Mouse (Mus musculus): ENCODE results near the gene Zfp248. TPM values are rescaled to one million over a fixed set of nuclear protein-coding genes. Genes with fewer than 3 reads are reported as not detected.

Zfp248 gene
- total RNA-seq, 2 experiments from 2014 or later, result 14.7 to 15.8 TPM

DNA sequence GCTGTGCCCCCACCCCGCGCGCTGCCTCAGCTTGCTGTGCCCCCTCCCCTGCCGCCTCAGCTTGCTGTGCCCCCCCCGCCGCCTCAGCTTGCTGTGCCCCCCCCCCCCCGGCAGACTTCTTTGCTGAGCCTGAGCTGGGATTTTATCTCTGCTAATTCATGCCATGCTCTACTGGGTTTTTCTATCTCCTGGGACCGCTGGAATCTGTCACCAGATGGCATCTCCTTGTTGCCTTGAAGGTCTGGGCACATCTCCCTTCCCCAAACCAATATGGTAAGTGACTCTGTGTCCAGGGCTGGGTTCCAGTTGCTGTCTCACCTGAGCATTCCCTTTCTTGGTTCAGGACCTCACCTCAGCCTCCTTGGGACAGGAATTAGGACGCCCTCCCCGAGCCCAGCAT is 77.7 kb downstream of the Zfp248 start:
- DNase-seq (ENCODE audit: low spot score in 2 of 2), result no peak

Small RNA genes lying within 50 kb of the gene (microRNA-seq; reads per million reads assigned to microRNA genes)
- 0 reads per million in 2 experiments for gene Gm25953

Other genes starting within 250 kb of the Zfp248 start
- gene Bms1, start 36.1 kb downstream of the Zfp248 start, total RNA-seq (2021), result 10 to 100 TPM; 26.0 to 29.2 TPM
- gene Zfp9, start 23.8 kb upstream of the Zfp248 start, total RNA-seq (2021), result 10 to 100 TPM; 16.9 to 17.4 TPM
- 10 to 100 TPM; 10.1 to 10.2 TPM for gene Ankrd26, start 106.7 kb upstream of the Zfp248 start, total RNA-seq (2021)

All from layer of hippocampus, adult 18-20 months (tissue).